Mouse (Mus musculus) heart, postnatal 0 days (tissue): Measurements from ENCODE around the gene Ncoa4.

ENCODE experiments used
- CTCF ChIP-seq: IDR thresholded peaks from 2 replicates; pipeline ENCODE4 v1.5.1; 2016; ENCODE audit warnings: antibody characterized with exemption, control low read depth, low read depth
- EP300 ChIP-seq: IDR thresholded peaks from 2 replicates; pipeline ENCODE4 v1.6.1; 2016; ENCODE audit warnings: antibody characterized with exemption, low read depth

GRCm38 (mm10) chr14:32201791-32202451 is 42.3 kb downstream of the Ncoa4 start, which contains the start of the genes Timm23 and Parg:
- TF ChIP-seq CTCF (no peak), EP300 (no peak)
